Mouse (Mus musculus): ENCODE results near the gene Ccdc88c. TPM values are rescaled to one million over a fixed set of nuclear protein-coding genes. Genes with fewer than 3 reads are reported as not detected.
A peak's percentile ranks its signal among the peaks of the same experiment; 100 is the strongest.

Ccdc88c gene
- polyA plus RNA-seq, 1 experiment from 2014 or later: 6.9 TPM

- H3K27ac ChIP-seq (replicated peaks; ENCODE audit: low read depth, low read length): peak overlapping the region; percentile 16; the same call in 1 of the 2 replicates
- H3K4me2 ChIP-seq (ENCODE audit: low read depth, low read length): no peak overlapping the region
- DNase-seq (ENCODE audit: low spot score) (peak; percentile 68), ATAC-seq (ENCODE audit: low read depth) (0 out of 2 replicates have a peak, but pooled peaks have one; percentile 10)
- H3K27me3 ChIP-seq (replicated peaks; ENCODE audit: control insufficient read depth, insufficient read depth, low read length): no peaks in the 10 kb centered on the region
- H3K36me3 ChIP-seq (ENCODE audit: control insufficient read depth, insufficient read depth, low read length): no peaks in the 10 kb centered on the region
- no peak overlapping the region for H3K9ac ChIP-seq (ENCODE audit: low read depth, low read length)
- 8% methylated on average over 10 of the region's 10 CpGs for WGBS
- no peaks in the 10 kb centered on the region for H3K9me3 ChIP-seq (ENCODE audit: control insufficient read depth, low read length)
- H3K4me1 ChIP-seq (ENCODE audit: control insufficient read depth, insufficient read depth, low read length): peaks cover 30% of the 10 kb centered on the region
- H3K4me3 ChIP-seq (ENCODE audit: low read depth, low read length): no peak overlapping the region
These were observed 30.9 kb downstream of the Ccdc88c start for GRCm38 (mm10) chr12:100997830-100998563.

GRCm38 (mm10) chr12:100996378-100996898 is 32.4 kb downstream of the Ccdc88c start:
- H3K4me2 ChIP-seq (ENCODE audit: low read depth, low read length): no peak overlapping the region
- no peaks in the 10 kb centered on the region for H3K36me3 ChIP-seq (ENCODE audit: control insufficient read depth, insufficient read depth, low read length)
- H3K9ac ChIP-seq (ENCODE audit: low read depth, low read length): no peak overlapping the region
- H3K27me3 ChIP-seq (replicated peaks; ENCODE audit: control insufficient read depth, insufficient read depth, low read length): no peaks in the 10 kb centered on the region
- no peaks in the 10 kb centered on the region for H3K9me3 ChIP-seq (ENCODE audit: control insufficient read depth, low read length)
- DNase-seq (ENCODE audit: low spot score) (no peak), ATAC-seq (ENCODE audit: low read depth) (peak; percentile 12)
- peaks cover 30% of the 10 kb centered on the region for H3K4me1 ChIP-seq (ENCODE audit: control insufficient read depth, insufficient read depth, low read length)
- WGBS: 17% methylated on average over 5 of the region's 5 CpGs
- H3K4me3 ChIP-seq (ENCODE audit: low read depth, low read length): no peak overlapping the region
- H3K27ac ChIP-seq (replicated peaks; ENCODE audit: low read depth, low read length): 0 out of 2 replicates have a peak overlapping the region, but pooled peaks have one; percentile 16

GRCm38 (mm10) chr12:100995607-100996377 is 33.1 kb downstream of the Ccdc88c start:
- 23% methylated on average over 16 of the region's 16 CpGs for WGBS
- ATAC-seq (ENCODE audit: low read depth): peak; percentile 37
- H3K36me3 ChIP-seq (ENCODE audit: control insufficient read depth, insufficient read depth, low read length): no peaks in the 10 kb centered on the region
- DNase-seq (ENCODE audit: low spot score): peak; percentile 77
- H3K4me2 ChIP-seq (ENCODE audit: low read depth, low read length): no peak overlapping the region
- H3K4me1 ChIP-seq (ENCODE audit: control insufficient read depth, insufficient read depth, low read length): peaks cover 30% of the 10 kb centered on the region
- H3K9ac ChIP-seq (ENCODE audit: low read depth, low read length): no peak overlapping the region
- no peak overlapping the region for H3K4me3 ChIP-seq (ENCODE audit: low read depth, low read length)
- H3K9me3 ChIP-seq (ENCODE audit: control insufficient read depth, low read length): no peaks in the 10 kb centered on the region
- H3K27me3 ChIP-seq (replicated peaks; ENCODE audit: control insufficient read depth, insufficient read depth, low read length): no peaks in the 10 kb centered on the region
- 0 out of 2 replicates have a peak overlapping the region, but pooled peaks have one; percentile 16 for H3K27ac ChIP-seq (replicated peaks; ENCODE audit: low read depth, low read length)

- no peak overlapping the region for H3K9ac ChIP-seq (ENCODE audit: low read depth, low read length)
- H3K27ac ChIP-seq (replicated peaks; ENCODE audit: low read depth, low read length): no peak overlapping the region
- H3K36me3 ChIP-seq (ENCODE audit: control insufficient read depth, insufficient read depth, low read length): no peaks in the 10 kb centered on the region
- H3K4me3 ChIP-seq (ENCODE audit: low read depth, low read length): no peak overlapping the region
- DNase-seq (ENCODE audit: low spot score) (no peak), ATAC-seq (ENCODE audit: low read depth) (no peak)
- H3K27me3 ChIP-seq (replicated peaks; ENCODE audit: control insufficient read depth, insufficient read depth, low read length): no peaks in the 10 kb centered on the region
- H3K4me2 ChIP-seq (ENCODE audit: low read depth, low read length): no peak overlapping the region
- 68% methylated on average over 3 of the region's 3 CpGs for WGBS
- no peaks in the 10 kb centered on the region for H3K9me3 ChIP-seq (ENCODE audit: control insufficient read depth, low read length)
- peaks cover 38% of the 10 kb centered on the region for H3K4me1 ChIP-seq (ENCODE audit: control insufficient read depth, insufficient read depth, low read length)
These were observed 34.5 kb downstream of the Ccdc88c start for GRCm38 (mm10) chr12:100994140-100995015.

- Histone ChIP-seq H3K9me3 (ENCODE audit: control insufficient read depth, low read length) (no peaks in the 10 kb centered on the region), H3K27me3 (replicated peaks; ENCODE audit: control insufficient read depth, insufficient read depth, low read length) (no peaks in the 10 kb centered on the region), H3K4me3 (ENCODE audit: low read depth, low read length) (no peak overlapping the region), H3K27ac (replicated peaks; ENCODE audit: low read depth, low read length) (no peak overlapping the region), H3K9ac (ENCODE audit: low read depth, low read length) (no peak overlapping the region), H3K4me1 (ENCODE audit: control insufficient read depth, insufficient read depth, low read length) (peaks cover 30% of the 10 kb centered on the region), H3K36me3 (ENCODE audit: control insufficient read depth, insufficient read depth, low read length) (no peaks in the 10 kb centered on the region), H3K4me2 (ENCODE audit: low read depth, low read length) (no peak overlapping the region)
- 75% methylated on average over 3 of the region's 3 CpGs for WGBS
- DNase-seq (ENCODE audit: low spot score) (no peak), ATAC-seq (ENCODE audit: low read depth) (no peak)
These were observed 35.7 kb downstream of the Ccdc88c start for GRCm38 (mm10) chr12:100993146-100993545.

GRCm38 (mm10) chr12:100992505-100992904 is 36.4 kb downstream of the Ccdc88c start:
- Histone ChIP-seq H3K27ac (replicated peaks; ENCODE audit: low read depth, low read length) (no peak overlapping the region), H3K27me3 (replicated peaks; ENCODE audit: control insufficient read depth, insufficient read depth, low read length) (no peaks in the 10 kb centered on the region), H3K4me3 (ENCODE audit: low read depth, low read length) (no peak overlapping the region), H3K4me1 (ENCODE audit: control insufficient read depth, insufficient read depth, low read length) (peaks cover 25% of the 10 kb centered on the region), H3K4me2 (ENCODE audit: low read depth, low read length) (no peak overlapping the region), H3K36me3 (ENCODE audit: control insufficient read depth, insufficient read depth, low read length) (no peaks in the 10 kb centered on the region), H3K9ac (ENCODE audit: low read depth, low read length) (no peak overlapping the region), H3K9me3 (ENCODE audit: control insufficient read depth, low read length) (no peaks in the 10 kb centered on the region)
- 71% methylated on average over 7 of the region's 7 CpGs for WGBS
- no peak for ATAC-seq (ENCODE audit: low read depth)
- no peak for DNase-seq (ENCODE audit: low spot score)

GRCm38 (mm10) chr12:100991119-100991518 is 37.7 kb downstream of the Ccdc88c start:
- no peaks in the 10 kb centered on the region for H3K27me3 ChIP-seq (replicated peaks; ENCODE audit: control insufficient read depth, insufficient read depth, low read length)
- DNase-seq (ENCODE audit: low spot score): no peak
- no peak overlapping the region for H3K4me3 ChIP-seq (ENCODE audit: low read depth, low read length)
- ATAC-seq (ENCODE audit: low read depth): no peak
- H3K36me3 ChIP-seq (ENCODE audit: control insufficient read depth, insufficient read depth, low read length): no peaks in the 10 kb centered on the region
- no peak overlapping the region for H3K27ac ChIP-seq (replicated peaks; ENCODE audit: low read depth, low read length)
- no peak overlapping the region for H3K4me2 ChIP-seq (ENCODE audit: low read depth, low read length)
- H3K4me1 ChIP-seq (ENCODE audit: control insufficient read depth, insufficient read depth, low read length): peaks cover 19% of the 10 kb centered on the region
- H3K9ac ChIP-seq (ENCODE audit: low read depth, low read length): no peak overlapping the region
- no peaks in the 10 kb centered on the region for H3K9me3 ChIP-seq (ENCODE audit: control insufficient read depth, low read length)
- 62% methylated on average over 3 of the region's 3 CpGs for WGBS

- peaks cover 12% of the 10 kb centered on the region; the same call in 1 of the 2 replicates for H3K4me1 ChIP-seq (ENCODE audit: control insufficient read depth, insufficient read depth, low read length)
- H3K9ac ChIP-seq (ENCODE audit: low read depth, low read length): no peak overlapping the region
- peak; percentile 68 for DNase-seq (ENCODE audit: low spot score)
- no peak overlapping the region for H3K4me3 ChIP-seq (ENCODE audit: low read depth, low read length)
- peak; percentile 66 for ATAC-seq (ENCODE audit: low read depth)
- H3K36me3 ChIP-seq (ENCODE audit: control insufficient read depth, insufficient read depth, low read length): no peaks in the 10 kb centered on the region
- H3K4me2 ChIP-seq (ENCODE audit: low read depth, low read length): no peak overlapping the region
- H3K27me3 ChIP-seq (replicated peaks; ENCODE audit: control insufficient read depth, insufficient read depth, low read length): no peaks in the 10 kb centered on the region
- H3K27ac ChIP-seq (replicated peaks; ENCODE audit: low read depth, low read length): no peak overlapping the region
- no peaks in the 10 kb centered on the region for H3K9me3 ChIP-seq (ENCODE audit: control insufficient read depth, low read length)
- 6% methylated on average over 12 of the region's 12 CpGs for WGBS
These were observed 38.6 kb downstream of the Ccdc88c start for GRCm38 (mm10) chr12:100990291-100990690.
